Mouse (Mus musculus) hindbrain, embryonic 12.5 days (tissue): Measurements from ENCODE around the gene Sertad4. TPM values are rescaled to one million over a fixed set of nuclear protein-coding genes. Genes with fewer than 3 reads are reported as not detected.

Source experiments
- ATAC-seq: fragments of 200-750 bp; cut with Nextera tagmentation; 2 replicates; pipeline ENCODE4 v1.8.0; 2017; ENCODE audit warnings: moderate TSS enrichment; ENCODE audit not compliant: low FRiP score
- H3K27ac ChIP-seq: fragments of 300-500 bp; sonication (generic); 2 replicates; pipeline ENCODE4 v1.5.1; 2016; ENCODE audit warnings: mild to moderate bottlenecking
- H3K27me3 ChIP-seq: fragments of 300-500 bp; sonication (generic); 2 replicates; pipeline ENCODE4 v1.6.1; 2016; ENCODE audit warnings: mild to moderate bottlenecking
- H3K36me3 ChIP-seq: fragments of 300-500 bp; sonication (generic); 2 replicates; pipeline ENCODE4 v1.6.1; 2016; ENCODE audit warnings: mild to moderate bottlenecking
- H3K4me1 ChIP-seq: fragments of 300-500 bp; sonication (generic); 2 replicates; pipeline ENCODE4 v1.6.1; 2016
- H3K4me2 ChIP-seq: fragments of 300-500 bp; sonication (generic); replicated peaks from 2 replicates; pipeline ENCODE4 v1.6.1; 2016; ENCODE audit warnings: mild to moderate bottlenecking
- H3K4me3 ChIP-seq: fragments of 300-500 bp; sonication (generic); 2 replicates; pipeline ENCODE4 v1.5.1; 2016; ENCODE audit warnings: mild to moderate bottlenecking
- H3K9ac ChIP-seq: fragments of 300-500 bp; sonication (generic); 2 replicates; pipeline ENCODE4 v1.6.1; 2016; ENCODE audit warnings: mild to moderate bottlenecking, moderate library complexity
- H3K9me3 ChIP-seq: fragments of 300-500 bp; sonication (generic); replicated peaks from 2 replicates; pipeline ENCODE4 v1.6.1; 2016; ENCODE audit warnings: mild to moderate bottlenecking
- WGBS: fragments of 180-500 bp; shearing (Covaris S2); methylation state at CpG from one replicate; pipeline ENCODE4 v1.1.7; 2016; 5-methylcytosine and 5-hydroxymethylcytosine counted together
- polyA plus RNA-seq: library from polyadenylated mRNA; unstranded; fragments of >200 nt; fragmentation: Nextera tagmentation; extraction: Ambion mirVana; gene quantifications from 2 replicates; pipeline ENCODE4 v1.2.1, GENCODE M21; 2016

Gene Sertad4
- polyA plus RNA-seq, 1 experiment from 2014 or later: 40.9 TPM

DNA sequence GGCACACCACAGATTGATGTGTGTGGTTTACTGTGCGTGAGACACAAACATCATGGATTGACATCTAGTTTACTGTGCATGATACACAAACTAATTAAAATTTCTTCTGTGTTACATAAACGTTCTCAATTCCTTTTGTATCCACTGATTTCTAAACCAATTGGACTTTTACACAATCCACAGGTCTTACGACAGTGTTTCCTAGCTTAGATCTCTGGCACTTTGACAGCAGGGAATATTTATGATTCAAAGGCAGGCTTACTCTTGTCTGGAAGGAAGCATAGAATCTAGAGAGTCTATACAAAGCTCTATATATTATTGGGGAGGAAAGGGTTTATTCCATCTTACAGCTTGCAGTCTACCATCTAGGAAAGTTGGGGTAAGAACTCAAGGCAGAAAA, 8.9 kb upstream of the Sertad4 start:
- WGBS: 80% methylated on average over 3 of the region's 3 CpGs

DNA sequence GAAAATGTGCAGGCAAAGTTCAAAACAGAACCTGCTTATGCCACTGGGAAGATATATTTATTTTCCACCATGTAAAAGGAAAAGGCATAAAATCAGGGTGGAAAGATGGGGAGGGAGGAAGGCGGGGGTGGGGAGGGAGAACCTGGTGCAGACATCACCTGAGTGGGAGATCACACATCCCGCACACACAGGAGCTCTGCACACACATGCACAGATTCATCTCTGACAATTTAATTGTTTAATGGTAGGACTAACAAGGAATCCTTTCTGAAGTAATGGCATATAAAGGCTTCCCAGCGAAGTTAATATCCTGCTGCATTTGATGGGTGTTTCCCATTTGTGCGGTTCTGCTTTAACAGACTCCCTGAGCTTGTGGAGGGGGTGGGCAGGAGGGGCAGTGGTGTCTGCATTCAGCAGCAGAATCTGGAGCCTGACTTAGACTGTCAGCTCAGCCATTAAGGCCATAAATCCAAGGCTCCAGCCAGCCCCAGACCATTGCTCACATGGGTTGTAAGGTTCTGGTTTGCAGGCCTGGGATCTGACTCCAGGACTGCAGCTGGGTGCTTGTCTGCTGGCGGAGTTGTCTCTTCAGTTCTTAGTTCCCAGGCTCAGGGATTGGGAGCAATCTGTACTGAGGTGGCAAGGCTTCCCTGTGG, 5.9 kb upstream of the Sertad4 start:
- no peak for ATAC-seq
- Histone ChIP-seq H3K9ac (no peak overlapping the region), H3K27ac (no peak overlapping the region)

More for the DNA sequence above, 8.9 kb upstream of the Sertad4 start:
- H3K9ac ChIP-seq: no peak overlapping the region
- no peak overlapping the region for H3K4me2 ChIP-seq
- H3K9me3 ChIP-seq: no peaks in the 10 kb centered on the region
- no peaks in the 10 kb centered on the region for H3K27me3 ChIP-seq
- H3K4me1 ChIP-seq: 0 out of 2 replicates have a peak, but pooled peaks cover 5% of the 10 kb centered on the region
- ATAC-seq: no peak
- H3K36me3 ChIP-seq: no peaks in the 10 kb centered on the region
- no peak overlapping the region for H3K4me3 ChIP-seq
- H3K27ac ChIP-seq: no peak overlapping the region

DNA sequence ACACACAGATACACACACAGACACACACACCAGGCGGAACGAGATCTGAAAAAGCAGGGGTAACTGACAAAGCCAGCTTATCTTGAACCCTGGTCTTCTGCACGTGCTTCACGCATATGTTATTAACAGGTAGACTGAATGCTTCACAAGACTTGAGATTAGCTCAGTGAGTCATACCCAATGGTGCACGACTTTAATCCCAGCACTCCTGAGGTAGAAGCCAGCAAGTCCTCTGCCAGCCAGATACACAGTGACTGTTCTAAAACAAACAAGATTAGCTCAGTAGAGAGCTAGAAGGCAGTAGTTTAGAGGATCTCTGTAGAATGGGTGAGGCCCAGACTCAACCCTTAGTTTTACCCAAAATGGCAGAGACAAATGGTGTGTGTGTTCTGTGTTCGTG, 4.7 kb upstream of the Sertad4 start:
- H3K36me3 ChIP-seq: no peaks in the 10 kb centered on the region
- peaks cover 12% of the 10 kb centered on the region; the same call in 1 of the 2 replicates for H3K27me3 ChIP-seq
- H3K4me3 ChIP-seq: no peak overlapping the region
- no peaks in the 10 kb centered on the region for H3K9me3 ChIP-seq
- peaks cover 12% of the 10 kb centered on the region for H3K4me1 ChIP-seq
- 78% methylated on average over 6 of the region's 6 CpGs for WGBS
- no peak for ATAC-seq
- H3K4me2 ChIP-seq: no peak overlapping the region
- H3K27ac ChIP-seq: no peak overlapping the region
- no peak overlapping the region for H3K9ac ChIP-seq

More for the DNA sequence above, 5.9 kb upstream of the Sertad4 start:
- H3K36me3 ChIP-seq: no peaks in the 10 kb centered on the region
- no peaks in the 10 kb centered on the region for H3K9me3 ChIP-seq
- H3K4me3 ChIP-seq: no peak overlapping the region
- H3K27me3 ChIP-seq: peaks cover 12% of the 10 kb centered on the region; the same call in 1 of the 2 replicates
- no peak overlapping the region for H3K4me2 ChIP-seq
- 67% methylated on average over 5 of the region's 5 CpGs for WGBS
- H3K4me1 ChIP-seq: peaks cover 6% of the 10 kb centered on the region

DNA sequence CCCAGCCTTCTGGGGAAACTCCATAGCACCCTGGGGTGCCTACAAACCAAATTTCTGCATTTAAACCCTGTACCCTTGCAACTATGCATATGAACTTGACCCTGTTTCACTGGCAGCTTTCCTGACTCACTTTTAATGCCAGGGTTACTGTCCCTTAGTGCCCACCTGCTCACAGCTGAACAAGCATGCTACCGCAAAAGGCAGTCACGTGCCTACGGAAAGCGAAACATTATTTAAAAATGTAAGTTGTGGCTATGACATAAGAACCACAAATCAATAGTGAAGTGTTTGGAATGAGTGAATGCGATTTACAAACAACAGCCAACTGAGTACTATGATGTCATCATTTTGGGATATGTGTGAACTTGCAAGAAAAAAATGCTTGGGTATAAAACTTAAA, 2.0 kb upstream of the Sertad4 start:
- 91% methylated on average over 5 of the region's 5 CpGs for WGBS
- H3K9me3 ChIP-seq: no peaks in the 10 kb centered on the region
- H3K9ac ChIP-seq: no peak overlapping the region
- peaks cover 30% of the 10 kb centered on the region for H3K4me1 ChIP-seq
- H3K4me2 ChIP-seq: no peak overlapping the region
- H3K4me3 ChIP-seq: no peak overlapping the region
- peaks cover 20% of the 10 kb centered on the region for H3K27me3 ChIP-seq
- no peaks in the 10 kb centered on the region for H3K36me3 ChIP-seq
- ATAC-seq: no peak
- H3K27ac ChIP-seq: no peak overlapping the region

DNA sequence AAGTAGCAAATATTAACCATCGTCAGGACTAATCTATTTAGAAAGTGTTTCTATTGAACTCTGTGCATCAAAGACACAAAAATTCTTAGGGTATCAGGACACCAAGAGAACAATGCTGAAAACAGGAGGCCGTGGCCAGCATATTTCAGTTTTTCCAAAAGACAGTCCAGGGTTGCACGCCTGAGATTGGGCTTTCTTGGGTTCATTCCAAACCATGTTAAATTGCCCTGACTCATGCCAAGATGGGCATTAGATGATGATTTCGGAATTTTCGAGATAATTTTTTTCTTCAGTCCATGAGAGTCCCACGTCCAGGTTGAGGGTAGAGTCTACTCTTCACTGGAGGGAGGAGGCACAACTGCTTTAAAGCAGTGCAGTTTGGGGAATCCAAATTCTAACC, 1.4 kb upstream of the Sertad4 start:
- ATAC-seq: no peak
- Histone ChIP-seq H3K9me3 (no peaks in the 10 kb centered on the region), H3K4me3 (no peak overlapping the region), H3K4me1 (peaks cover 36% of the 10 kb centered on the region), H3K27ac (no peak overlapping the region), H3K9ac (no peak overlapping the region), H3K27me3 (peaks cover 24% of the 10 kb centered on the region), H3K4me2 (no peak overlapping the region), H3K36me3 (no peaks in the 10 kb centered on the region)
- WGBS: 80% methylated on average over 6 of the region's 6 CpGs

DNA sequence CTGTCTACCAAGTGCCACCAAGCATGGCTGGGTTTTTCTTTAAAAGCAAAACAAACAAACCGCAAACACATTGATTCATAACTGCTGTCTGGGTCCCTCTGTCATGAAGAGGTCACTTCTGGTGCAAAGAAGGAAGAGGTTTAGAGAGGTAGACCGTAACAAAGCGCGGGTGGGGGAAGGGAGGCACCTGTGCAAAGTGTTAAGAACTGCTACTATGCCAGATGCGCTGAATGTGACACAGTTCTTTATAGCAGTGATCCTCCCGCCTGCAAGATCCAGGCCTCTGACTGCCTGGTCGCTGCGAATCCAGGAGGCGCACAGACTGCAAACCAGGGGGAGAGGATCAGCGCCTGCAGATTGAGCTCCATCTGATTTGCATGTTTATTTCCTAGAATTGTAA, 855 bp upstream of the Sertad4 start:
- H3K27ac ChIP-seq: peak overlapping the region; percentile 99
- no peaks in the 10 kb centered on the region for H3K36me3 ChIP-seq
- peaks cover 38% of the 10 kb centered on the region for H3K4me1 ChIP-seq
- H3K27me3 ChIP-seq: peaks cover 24% of the 10 kb centered on the region
- H3K9me3 ChIP-seq: no peaks in the 10 kb centered on the region
- no peak overlapping the region for H3K4me3 ChIP-seq
- 11% methylated on average over 10 of the region's 10 CpGs for WGBS
- H3K4me2 ChIP-seq: peak overlapping the region; percentile 85; the same call in 1 of the 2 replicates
- 0 out of 2 replicates have a peak overlapping the region, but pooled peaks have one; percentile 27 for H3K9ac ChIP-seq
- no peak for ATAC-seq

DNA sequence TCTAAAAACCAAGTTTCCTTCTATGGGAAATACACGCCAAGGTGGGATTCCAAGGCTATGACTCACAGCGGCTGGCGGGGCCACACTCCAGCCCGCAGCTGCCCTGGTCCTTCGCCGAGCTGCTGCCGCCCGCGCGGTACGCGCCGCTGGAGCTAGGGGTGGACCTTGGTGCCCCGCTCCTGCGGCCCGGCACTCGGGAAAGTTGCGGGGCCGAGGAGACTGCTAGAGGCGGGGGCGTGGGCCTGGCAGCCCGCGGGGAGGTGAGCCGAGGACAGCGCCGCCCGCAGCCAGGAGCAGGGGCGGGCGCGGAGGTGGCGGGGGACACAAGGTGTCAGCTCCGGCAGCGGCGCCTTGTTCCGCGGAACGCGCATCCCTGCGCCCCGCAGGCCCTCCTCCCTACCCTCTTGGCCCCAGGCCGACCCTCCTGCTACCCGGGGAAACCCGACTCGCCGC, 711 bp downstream of the Sertad4 start:
- Histone ChIP-seq H3K36me3 (peaks cover 2% of the 10 kb centered on the region; the same call in 1 of the 2 replicates), H3K4me3 (peak overlapping the region; percentile 88), H3K9ac (peak overlapping the region; percentile 96), H3K4me2 (peak overlapping the region; percentile 85), H3K27me3 (peaks cover 24% of the 10 kb centered on the region), H3K9me3 (no peaks in the 10 kb centered on the region), H3K27ac (peak overlapping the region; percentile 99), H3K4me1 (peaks cover 46% of the 10 kb centered on the region)
- under 1% methylated on average over 44 of the region's 45 CpGs for WGBS
- peak; percentile 57; the same call in 1 of the 2 replicates for ATAC-seq

DNA sequence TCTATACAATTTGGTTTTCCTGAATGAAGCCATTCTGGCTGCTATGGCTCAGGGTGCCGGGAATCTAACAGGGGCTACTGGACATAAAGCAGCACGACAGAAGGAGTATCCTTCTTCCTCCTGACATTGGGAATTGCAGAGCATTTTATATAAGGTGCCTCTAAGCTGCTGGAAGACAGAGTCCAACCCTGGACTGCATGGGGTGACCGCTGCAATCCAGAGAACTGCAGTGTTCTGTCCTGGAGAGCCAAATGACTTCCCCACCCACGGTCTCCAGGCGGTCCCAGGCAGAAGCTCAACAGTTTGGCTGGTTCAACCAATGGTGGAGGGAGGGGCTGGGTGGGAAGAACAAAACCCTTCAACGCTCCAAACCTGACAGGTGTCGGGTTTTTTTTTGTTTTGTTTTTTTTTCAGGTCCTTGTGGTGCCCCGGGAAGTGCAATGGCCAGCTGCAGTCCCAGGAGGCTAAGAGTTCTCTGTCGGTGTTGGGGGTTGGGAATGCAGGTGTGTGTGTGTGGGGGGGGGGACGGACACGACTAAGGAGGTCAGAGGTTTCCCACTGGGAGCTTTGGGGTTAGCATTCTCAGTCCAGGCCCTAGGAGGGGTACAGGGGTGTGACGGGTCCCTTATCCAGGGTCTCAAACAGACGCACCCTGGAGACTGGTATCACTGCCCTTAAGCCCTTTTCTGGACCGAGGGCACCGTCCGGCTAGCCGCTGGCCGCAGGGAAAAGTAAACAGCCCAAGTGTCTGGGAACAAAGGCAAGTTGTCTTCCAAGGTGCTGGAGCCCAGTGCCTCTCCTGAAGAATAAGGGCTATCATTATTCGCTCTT, 1.4 kb downstream of the Sertad4 start:
- H3K4me3 ChIP-seq: peak overlapping the region; percentile 88
- no peaks in the 10 kb centered on the region for H3K9me3 ChIP-seq
- H3K36me3 ChIP-seq: peaks cover 8% of the 10 kb centered on the region
- peaks cover 46% of the 10 kb centered on the region for H3K4me1 ChIP-seq
- ATAC-seq: 0 out of 2 replicates have a peak, but pooled peaks have one; percentile 9
- peak overlapping the region; percentile 96 for H3K9ac ChIP-seq
- H3K4me2 ChIP-seq: peak overlapping the region; percentile 85
- peak overlapping the region; percentile 99 for H3K27ac ChIP-seq
- peaks cover 24% of the 10 kb centered on the region for H3K27me3 ChIP-seq
- WGBS: 3% methylated on average over 19 of the region's 19 CpGs

DNA sequence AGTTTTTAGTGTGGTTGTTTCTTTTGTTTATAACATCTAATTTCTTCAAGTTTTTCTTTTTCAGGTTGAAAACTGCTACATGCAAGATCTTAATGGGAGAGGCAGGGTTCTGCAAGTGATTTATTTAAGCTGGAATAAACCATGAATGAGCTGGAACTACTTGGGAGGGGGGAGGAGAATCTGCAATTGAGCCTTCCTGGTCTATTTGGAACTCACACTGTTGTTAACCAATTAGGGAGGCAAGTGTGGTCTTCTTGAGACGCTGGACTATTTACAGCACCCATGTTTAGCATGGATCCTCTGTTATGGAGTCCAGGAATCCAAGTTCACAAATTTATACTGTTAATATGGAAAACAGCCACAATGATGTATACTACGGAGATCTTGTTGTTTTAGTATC, 2.1 kb downstream of the Sertad4 start:
- Histone ChIP-seq H3K4me2 (peak overlapping the region; percentile 85), H3K9ac (peak overlapping the region; percentile 96; the same call in 1 of the 2 replicates), H3K4me3 (peak overlapping the region; percentile 88), H3K27ac (peak overlapping the region; percentile 99; the same call in 1 of the 2 replicates), H3K4me1 (peaks cover 46% of the 10 kb centered on the region), H3K9me3 (no peaks in the 10 kb centered on the region), H3K36me3 (peaks cover 16% of the 10 kb centered on the region), H3K27me3 (peaks cover 27% of the 10 kb centered on the region)
- ATAC-seq: no peak
- WGBS: 52% methylated on average over 2 of the region's 2 CpGs

DNA sequence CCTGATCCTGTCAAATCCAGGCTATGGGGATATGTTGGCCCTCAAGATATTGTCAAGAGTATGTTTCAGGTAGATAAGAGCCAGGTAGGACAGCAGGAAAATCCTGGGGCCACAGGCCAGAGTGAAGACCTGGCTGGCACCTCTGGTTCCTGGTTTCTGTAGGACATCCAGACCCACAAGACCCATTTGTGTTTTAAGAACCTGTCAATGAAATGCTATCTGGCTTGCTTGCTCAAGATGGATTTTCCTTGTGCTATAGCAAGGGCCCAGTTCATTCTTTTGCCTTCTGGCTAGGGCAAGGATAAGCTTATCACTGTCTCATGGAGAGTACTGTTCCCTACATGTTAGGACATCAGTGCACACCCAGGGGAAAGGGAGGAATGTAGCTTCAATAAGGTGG, 3.5 kb downstream of the Sertad4 start:
- Histone ChIP-seq H3K27me3 (peaks cover 16% of the 10 kb centered on the region), H3K4me1 (peaks cover 46% of the 10 kb centered on the region), H3K36me3 (peaks cover 30% of the 10 kb centered on the region), H3K27ac (peak overlapping the region; percentile 74), H3K4me3 (peak overlapping the region; percentile 15), H3K9ac (peak overlapping the region; percentile 35; the same call in 1 of the 2 replicates), H3K4me2 (peak overlapping the region; percentile 85), H3K9me3 (no peaks in the 10 kb centered on the region)
- ATAC-seq: no peak

DNA sequence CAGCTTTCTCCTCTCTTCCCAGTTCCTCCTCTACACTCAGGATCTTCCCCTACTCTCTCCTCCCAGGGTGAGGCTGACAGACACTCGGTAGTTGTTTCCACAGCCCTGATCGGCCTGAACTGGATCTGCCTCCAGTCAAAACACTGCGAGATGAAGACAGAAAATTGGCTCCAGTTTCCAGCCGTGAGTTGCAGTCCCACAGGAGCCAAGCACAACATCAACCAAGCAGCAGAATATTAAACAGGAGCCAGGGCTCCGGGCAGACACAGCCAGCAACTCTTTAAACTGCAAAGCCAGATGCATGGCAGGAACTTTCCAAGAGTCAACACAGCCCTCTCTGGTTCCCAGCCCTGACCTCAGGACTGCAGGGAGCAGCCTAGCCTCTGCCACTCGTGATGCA, 3.9 kb downstream of the Sertad4 start:
- Histone ChIP-seq H3K4me1 (peaks cover 46% of the 10 kb centered on the region), H3K4me3 (peak overlapping the region; percentile 15), H3K36me3 (peaks cover 34% of the 10 kb centered on the region), H3K27me3 (peaks cover 19% of the 10 kb centered on the region), H3K9me3 (no peaks in the 10 kb centered on the region), H3K9ac (0 out of 2 replicates have a peak overlapping the region, but pooled peaks have one; percentile 42), H3K4me2 (peak overlapping the region; percentile 85), H3K27ac (peak overlapping the region; percentile 74)
- WGBS: 7% methylated on average over 6 of the region's 6 CpGs
- 0 out of 2 replicates have a peak, but pooled peaks have one; percentile 6 for ATAC-seq

DNA sequence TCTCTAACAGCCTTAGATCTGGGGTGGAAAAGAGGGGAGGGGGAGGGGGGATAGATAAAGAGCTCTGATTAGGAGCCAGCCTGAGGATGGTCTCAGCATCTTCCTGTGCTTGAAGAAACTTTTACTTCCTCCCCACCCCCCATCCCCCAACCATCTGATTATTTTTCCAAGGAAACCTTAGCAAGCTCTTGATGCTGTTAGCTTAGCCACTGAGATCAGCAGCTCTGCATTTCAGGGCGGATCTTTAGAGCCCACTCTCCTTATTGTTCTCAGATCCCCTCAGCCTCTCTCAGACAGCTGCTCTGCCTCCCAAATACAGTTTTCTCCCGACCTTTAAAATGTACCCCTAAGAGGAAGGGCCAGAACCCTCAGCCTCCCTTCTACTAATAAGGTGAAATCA, 4.4 kb downstream of the Sertad4 start:
- peak overlapping the region; percentile 74 for H3K27ac ChIP-seq
- no peak for ATAC-seq
- H3K4me3 ChIP-seq: peak overlapping the region; percentile 15
- peaks cover 42% of the 10 kb centered on the region for H3K4me1 ChIP-seq
- H3K4me2 ChIP-seq: peak overlapping the region; percentile 85
- H3K9me3 ChIP-seq: no peaks in the 10 kb centered on the region
- 3% methylated on average over 2 of the region's 2 CpGs for WGBS
- peaks cover 39% of the 10 kb centered on the region for H3K36me3 ChIP-seq
- peaks cover 20% of the 10 kb centered on the region for H3K27me3 ChIP-seq
- H3K9ac ChIP-seq: peak overlapping the region; percentile 42; the same call in 1 of the 2 replicates
